Mouse (Mus musculus): ENCODE data around the gene Ier5. TPM values are rescaled to one million over a fixed set of nuclear protein-coding genes. Genes with fewer than 3 reads are reported as not detected.

Ier5 gene
- polyA plus RNA-seq, 1 experiment from 2014 or later, result 6.7 TPM

DNA sequence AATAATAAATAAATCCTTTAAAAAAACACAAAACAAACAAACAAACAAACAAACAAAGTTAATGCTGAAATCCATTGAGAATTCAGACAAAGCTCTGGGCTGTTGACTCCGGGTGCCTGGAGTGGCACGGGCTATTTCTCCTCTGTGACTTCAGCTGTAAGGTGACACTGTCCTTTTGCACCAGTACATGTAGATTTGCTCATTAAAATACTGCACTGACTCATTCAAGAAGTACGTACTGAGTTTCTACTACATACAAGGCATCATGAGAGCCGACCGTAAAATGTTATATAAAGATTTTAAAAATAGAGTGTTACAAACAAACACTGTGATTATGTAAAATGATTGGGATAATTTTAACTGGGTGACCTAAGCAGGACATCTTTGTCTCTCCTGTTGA is 25.0 kb upstream of the Ier5 start:
- no peak overlapping the region for H3K4me3 ChIP-seq (ENCODE audit: low read depth, low read length)
- H3K9ac ChIP-seq (ENCODE audit: low read length), result no peak overlapping the region
- H3K9me3 ChIP-seq (ENCODE audit: control insufficient read depth, low read length), result no peaks in the 10 kb centered on the region
- no peak for ATAC-seq (replicated peaks; ENCODE audit: low FRiP score, low TSS enrichment, low read depth)
- H3K27ac ChIP-seq (ENCODE audit: low read depth), result no peak overlapping the region
- no peaks in the 10 kb centered on the region for H3K4me1 ChIP-seq (replicated peaks; ENCODE audit: control insufficient read depth, insufficient read depth, low read length)
- no peak for DNase-seq (ENCODE audit: low spot score)
- H3K27me3 ChIP-seq (replicated peaks; ENCODE audit: control insufficient read depth, insufficient read depth, low read length), result no peaks in the 10 kb centered on the region
- 93% methylated on average over 5 of the region's 5 CpGs for WGBS
- no peak overlapping the region for H3K4me2 ChIP-seq (ENCODE audit: low read length)
- no peaks in the 10 kb centered on the region for H3K36me3 ChIP-seq (ENCODE audit: control insufficient read depth, insufficient read depth, low read length)

DNA sequence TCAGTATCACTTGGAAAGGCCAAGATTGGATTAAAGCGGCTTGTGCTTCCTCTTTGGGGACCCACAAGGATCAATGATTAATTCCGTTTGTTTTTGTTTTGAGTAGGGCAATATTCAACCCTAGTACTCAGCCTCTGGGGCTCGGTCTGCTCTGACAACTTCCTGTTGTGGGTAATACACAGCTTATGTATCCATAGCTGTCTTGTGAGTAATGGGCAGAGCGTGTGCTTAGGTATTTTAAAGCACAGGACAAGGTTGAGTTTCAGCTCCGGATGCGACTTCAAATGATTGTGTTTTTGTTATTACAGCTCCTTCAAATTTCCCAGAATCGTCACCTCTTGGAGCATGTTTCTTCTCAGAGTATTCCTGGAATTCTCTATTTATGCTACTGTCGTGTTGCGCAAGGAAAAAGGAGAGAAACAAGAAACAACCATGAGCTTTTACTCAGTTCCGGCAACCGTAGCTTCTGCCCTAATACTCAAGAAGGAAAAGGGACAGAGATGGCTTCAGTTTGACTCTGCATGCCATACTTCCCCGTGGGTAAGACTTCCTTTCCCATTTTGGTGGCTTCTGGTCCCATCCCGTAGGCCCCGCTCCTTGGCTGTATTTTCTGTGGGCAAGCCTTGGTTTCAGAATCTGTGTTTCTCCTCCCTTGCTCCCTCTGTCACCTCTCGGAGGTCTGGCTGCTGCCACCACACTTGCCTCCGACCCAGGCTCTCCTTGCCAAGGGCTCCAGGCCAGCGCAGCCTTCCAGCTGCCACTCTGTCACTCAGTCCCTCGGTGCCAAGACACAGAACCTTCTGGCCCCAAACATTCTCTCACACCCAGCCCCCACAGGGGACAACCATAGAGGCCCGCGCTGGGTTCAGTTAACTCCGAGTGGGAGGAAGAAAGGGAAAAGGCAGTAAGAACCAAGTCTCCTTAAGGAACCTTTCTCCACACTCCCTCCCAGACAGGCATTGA is 22.8 kb upstream of the Ier5 start:
- WGBS, result 73% methylated on average over 21 of the region's 21 CpGs
- Histone ChIP-seq H3K4me3 (ENCODE audit: low read depth, low read length) (no peak overlapping the region), H3K9me3 (ENCODE audit: control insufficient read depth, low read length) (no peaks in the 10 kb centered on the region), H3K27me3 (replicated peaks; ENCODE audit: control insufficient read depth, insufficient read depth, low read length) (no peaks in the 10 kb centered on the region), H3K4me2 (ENCODE audit: low read length) (no peak overlapping the region), H3K9ac (ENCODE audit: low read length) (no peak overlapping the region), H3K36me3 (ENCODE audit: control insufficient read depth, insufficient read depth, low read length) (no peaks in the 10 kb centered on the region), H3K27ac (ENCODE audit: low read depth) (no peak overlapping the region), H3K4me1 (replicated peaks; ENCODE audit: control insufficient read depth, insufficient read depth, low read length) (no peaks in the 10 kb centered on the region)
- ATAC-seq (replicated peaks; ENCODE audit: low FRiP score, low TSS enrichment, low read depth) (no peak), DNase-seq (ENCODE audit: low spot score) (no peak)

DNA sequence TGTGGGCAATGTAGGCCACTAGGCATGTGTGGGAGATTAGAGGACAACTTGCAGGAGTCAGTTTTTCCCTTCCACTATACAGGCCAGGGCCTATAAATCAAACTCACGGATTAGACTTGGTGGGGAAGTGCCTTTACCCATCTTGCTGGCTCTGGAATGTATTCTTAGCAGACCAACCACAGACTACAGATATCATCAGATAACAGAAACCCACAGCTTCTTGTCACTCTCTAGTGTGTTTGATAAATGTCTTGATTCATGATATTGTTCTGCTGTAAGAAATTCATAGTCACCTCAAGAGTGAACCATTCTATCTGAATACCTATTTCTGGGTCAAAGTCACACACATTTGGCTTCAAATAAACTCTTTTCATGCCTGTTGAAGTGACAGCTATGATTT is 20.3 kb upstream of the Ier5 start:
- no peak for ATAC-seq (replicated peaks; ENCODE audit: low FRiP score, low TSS enrichment, low read depth)
- no peaks in the 10 kb centered on the region for H3K4me1 ChIP-seq (replicated peaks; ENCODE audit: control insufficient read depth, insufficient read depth, low read length)
- 47% methylated on average over 1 of the region's 1 CpGs for WGBS
- no peaks in the 10 kb centered on the region for H3K36me3 ChIP-seq (ENCODE audit: control insufficient read depth, insufficient read depth, low read length)
- H3K4me3 ChIP-seq (ENCODE audit: low read depth, low read length), result no peak overlapping the region
- no peak overlapping the region for H3K4me2 ChIP-seq (ENCODE audit: low read length)
- no peaks in the 10 kb centered on the region for H3K27me3 ChIP-seq (replicated peaks; ENCODE audit: control insufficient read depth, insufficient read depth, low read length)
- H3K9ac ChIP-seq (ENCODE audit: low read length), result no peak overlapping the region
- no peak overlapping the region for H3K27ac ChIP-seq (ENCODE audit: low read depth)
- no peak for DNase-seq (ENCODE audit: low spot score)
- H3K9me3 ChIP-seq (ENCODE audit: control insufficient read depth, low read length), result no peaks in the 10 kb centered on the region

DNA sequence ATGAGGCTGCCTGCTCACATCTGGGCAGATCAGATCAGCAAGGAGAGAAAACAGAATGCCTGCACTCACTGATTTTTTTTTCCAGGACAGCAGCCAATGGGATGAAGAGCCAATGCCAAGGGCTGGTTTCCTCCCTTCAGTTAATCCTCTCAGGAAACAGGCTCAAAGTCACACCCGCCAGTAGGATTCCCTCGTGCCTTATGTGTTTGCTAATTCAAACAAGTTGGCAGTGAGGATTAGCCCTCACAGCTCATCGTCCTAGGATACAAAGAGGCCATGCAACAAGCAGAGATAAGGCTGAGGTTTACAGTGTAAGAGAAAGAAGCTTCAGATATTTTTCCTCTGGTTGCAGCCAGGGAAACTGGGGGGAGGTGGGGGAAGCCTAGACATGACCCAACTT is 14.5 kb upstream of the Ier5 start:
- Histone ChIP-seq H3K4me2 (ENCODE audit: low read length) (no peak overlapping the region), H3K9ac (ENCODE audit: low read length) (no peak overlapping the region), H3K4me3 (ENCODE audit: low read depth, low read length) (no peak overlapping the region), H3K27ac (ENCODE audit: low read depth) (no peak overlapping the region), H3K4me1 (replicated peaks; ENCODE audit: control insufficient read depth, insufficient read depth, low read length) (peaks cover 6% of the 10 kb centered on the region; the same call in 1 of the 2 replicates), H3K27me3 (replicated peaks; ENCODE audit: control insufficient read depth, insufficient read depth, low read length) (no peaks in the 10 kb centered on the region), H3K36me3 (ENCODE audit: control insufficient read depth, insufficient read depth, low read length) (no peaks in the 10 kb centered on the region), H3K9me3 (ENCODE audit: control insufficient read depth, low read length) (no peaks in the 10 kb centered on the region)
- ATAC-seq (replicated peaks; ENCODE audit: low FRiP score, low TSS enrichment, low read depth) (no peak), DNase-seq (ENCODE audit: low spot score) (no peak)
- 26% methylated on average over 3 of the region's 3 CpGs for WGBS

DNA sequence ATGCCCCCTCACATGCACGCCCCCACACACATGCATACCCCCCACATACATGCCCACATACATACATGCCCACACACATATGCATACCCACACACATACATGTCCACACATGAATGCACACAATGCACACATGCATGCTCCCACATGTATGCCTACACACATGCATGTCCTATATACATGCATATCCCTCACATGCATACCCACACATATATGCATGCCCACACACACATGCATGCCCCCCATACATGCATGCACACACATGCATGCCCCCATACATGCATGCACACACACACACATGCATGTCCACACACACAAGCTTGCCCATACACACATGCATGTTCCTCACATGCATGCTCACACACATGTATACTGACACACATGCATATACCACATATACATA is 13.4 kb upstream of the Ier5 start:
- Histone ChIP-seq H3K4me3 (ENCODE audit: low read depth, low read length) (no peak overlapping the region), H3K27me3 (replicated peaks; ENCODE audit: control insufficient read depth, insufficient read depth, low read length) (no peaks in the 10 kb centered on the region), H3K36me3 (ENCODE audit: control insufficient read depth, insufficient read depth, low read length) (no peaks in the 10 kb centered on the region), H3K4me1 (replicated peaks; ENCODE audit: control insufficient read depth, insufficient read depth, low read length) (peaks cover 13% of the 10 kb centered on the region), H3K27ac (ENCODE audit: low read depth) (no peak overlapping the region), H3K9me3 (ENCODE audit: control insufficient read depth, low read length) (no peaks in the 10 kb centered on the region), H3K9ac (ENCODE audit: low read length) (no peak overlapping the region), H3K4me2 (ENCODE audit: low read length) (no peak overlapping the region)
- ATAC-seq (replicated peaks; ENCODE audit: low FRiP score, low TSS enrichment, low read depth) (no peak), DNase-seq (ENCODE audit: low spot score) (no peak)
- WGBS, result 100% methylated on average over 1 of the region's 1 CpGs

DNA sequence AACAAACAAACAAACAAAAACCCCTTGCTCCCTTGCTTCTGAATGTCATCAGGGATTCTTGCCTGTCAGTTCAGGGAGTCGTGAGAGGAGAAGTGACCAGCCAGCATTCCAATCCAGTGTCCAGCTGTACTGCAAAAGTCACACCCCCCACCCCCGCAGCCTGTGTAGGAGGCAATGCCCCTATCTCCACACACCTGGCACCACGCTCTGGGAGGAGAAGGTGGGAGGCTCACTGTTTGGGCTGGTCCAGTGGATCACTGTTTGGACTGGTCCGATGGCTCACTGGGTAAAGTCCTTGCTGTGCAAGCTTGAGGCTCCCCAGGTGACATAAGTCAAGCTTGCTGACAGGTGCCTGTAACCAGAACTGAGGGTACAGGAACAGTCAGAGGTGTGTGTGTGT is 12.7 kb upstream of the Ier5 start:
- Histone ChIP-seq H3K4me3 (ENCODE audit: low read depth, low read length) (no peak overlapping the region), H3K27ac (ENCODE audit: low read depth) (no peak overlapping the region), H3K4me1 (replicated peaks; ENCODE audit: control insufficient read depth, insufficient read depth, low read length) (peaks cover 17% of the 10 kb centered on the region), H3K4me2 (ENCODE audit: low read length) (no peak overlapping the region), H3K36me3 (ENCODE audit: control insufficient read depth, insufficient read depth, low read length) (no peaks in the 10 kb centered on the region), H3K9me3 (ENCODE audit: control insufficient read depth, low read length) (no peaks in the 10 kb centered on the region), H3K27me3 (replicated peaks; ENCODE audit: control insufficient read depth, insufficient read depth, low read length) (no peaks in the 10 kb centered on the region), H3K9ac (ENCODE audit: low read length) (no peak overlapping the region)
- 53% methylated on average over 4 of the region's 4 CpGs for WGBS
- DNase-seq (ENCODE audit: low spot score) (no peak), ATAC-seq (replicated peaks; ENCODE audit: low FRiP score, low TSS enrichment, low read depth) (no peak)

DNA sequence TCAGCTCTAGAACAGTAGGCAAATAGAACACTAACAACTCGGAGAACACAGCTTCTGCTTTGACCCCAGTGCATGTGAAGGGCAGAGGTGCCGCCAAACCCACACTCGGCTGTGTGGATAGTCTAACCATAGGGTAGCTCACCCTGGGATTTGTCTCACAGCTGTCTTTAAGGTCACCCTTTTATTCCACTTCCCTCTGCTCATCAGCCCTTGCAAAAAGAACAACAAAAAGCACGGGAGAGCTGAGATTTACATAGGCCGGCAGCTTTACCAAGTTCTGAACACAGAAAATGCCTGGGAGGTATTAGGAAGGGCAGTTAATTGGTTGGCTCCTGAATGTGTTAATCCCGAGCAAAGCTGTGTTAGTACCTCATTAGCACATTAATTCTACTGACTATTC is 12.1 kb upstream of the Ier5 start:
- ATAC-seq (replicated peaks; ENCODE audit: low FRiP score, low TSS enrichment, low read depth) (no peak), DNase-seq (ENCODE audit: low spot score) (no peak)
- WGBS, result 57% methylated on average over 6 of the region's 6 CpGs

DNA sequence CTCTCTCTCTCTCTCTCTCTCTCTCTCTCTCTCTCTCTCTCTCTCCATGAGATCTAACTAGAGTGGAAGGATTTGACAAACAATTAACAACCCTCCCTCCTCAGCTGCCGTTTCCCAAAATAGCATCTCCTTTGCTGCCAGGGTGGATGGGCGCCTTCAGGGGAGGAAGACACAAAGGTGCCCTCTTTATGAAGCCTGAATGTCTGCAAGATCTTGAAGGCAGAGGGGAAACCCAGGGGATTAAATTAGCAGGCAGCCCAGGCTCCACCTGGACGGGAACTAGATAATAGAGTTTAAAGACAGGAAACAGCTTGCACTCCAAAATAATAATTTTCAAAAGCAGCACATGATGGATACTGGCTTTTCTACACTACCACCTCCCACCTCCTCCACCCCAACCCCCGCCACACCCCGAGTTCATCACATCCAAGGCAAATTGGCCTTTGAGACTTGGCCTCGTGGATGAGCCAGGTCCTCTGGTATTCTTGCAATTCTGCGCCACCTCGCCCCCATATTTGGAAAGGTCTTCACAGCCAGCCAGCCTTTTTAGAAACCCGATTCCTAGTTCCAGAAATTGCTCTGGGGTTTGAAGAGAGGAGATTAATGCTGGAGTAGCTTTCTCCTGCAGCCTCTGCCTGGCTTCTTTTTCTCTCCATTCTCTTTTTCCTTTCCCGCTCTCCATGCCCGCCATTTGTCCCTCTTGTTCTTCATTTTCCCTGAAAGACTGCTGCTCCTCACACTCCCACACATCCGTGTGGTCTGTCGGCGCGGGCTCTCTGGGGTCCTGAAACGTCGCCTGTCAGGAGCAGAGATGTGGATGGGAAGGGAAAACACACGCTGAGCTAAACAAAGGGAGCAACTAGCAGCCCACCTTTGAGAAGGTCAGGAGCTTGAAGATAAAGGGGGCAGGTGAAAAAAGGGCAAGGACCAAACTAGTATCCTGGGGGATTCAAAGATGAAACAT is 10.2 kb upstream of the Ier5 start:
- Histone ChIP-seq H3K4me2 (ENCODE audit: low read length) (peak overlapping the region; percentile 2), H3K9ac (ENCODE audit: low read length) (0 out of 2 replicates have a peak overlapping the region, but pooled peaks have one; percentile 14), H3K4me1 (replicated peaks; ENCODE audit: control insufficient read depth, insufficient read depth, low read length) (peaks cover 17% of the 10 kb centered on the region), H3K27me3 (replicated peaks; ENCODE audit: control insufficient read depth, insufficient read depth, low read length) (no peaks in the 10 kb centered on the region), H3K9me3 (ENCODE audit: control insufficient read depth, low read length) (no peaks in the 10 kb centered on the region), H3K36me3 (ENCODE audit: control insufficient read depth, insufficient read depth, low read length) (no peaks in the 10 kb centered on the region), H3K4me3 (ENCODE audit: low read depth, low read length) (no peak overlapping the region), H3K27ac (ENCODE audit: low read depth) (peak overlapping the region; percentile 67; the same call in 1 of the 2 replicates)
- ATAC-seq (replicated peaks; ENCODE audit: low FRiP score, low TSS enrichment, low read depth) (no peak), DNase-seq (ENCODE audit: low spot score) (no peak)
- WGBS, result 30% methylated on average over 18 of the region's 18 CpGs

More for the DNA sequence above, 12.1 kb upstream of the Ier5 start:
- H3K36me3 ChIP-seq (ENCODE audit: control insufficient read depth, insufficient read depth, low read length), result no peaks in the 10 kb centered on the region
- no peak overlapping the region for H3K4me3 ChIP-seq (ENCODE audit: low read depth, low read length)
- no peak overlapping the region for H3K9ac ChIP-seq (ENCODE audit: low read length)
- peaks cover 17% of the 10 kb centered on the region for H3K4me1 ChIP-seq (replicated peaks; ENCODE audit: control insufficient read depth, insufficient read depth, low read length)
- no peaks in the 10 kb centered on the region for H3K9me3 ChIP-seq (ENCODE audit: control insufficient read depth, low read length)
- H3K27ac ChIP-seq (ENCODE audit: low read depth), result no peak overlapping the region
- H3K27me3 ChIP-seq (replicated peaks; ENCODE audit: control insufficient read depth, insufficient read depth, low read length), result no peaks in the 10 kb centered on the region
- no peak overlapping the region for H3K4me2 ChIP-seq (ENCODE audit: low read length)

All from intestine, embryonic 14.5 days (tissue).